Mouse (Mus musculus) limb, embryonic 14.5 days (tissue): Measurements from ENCODE around the gene Ggct. TPM values are rescaled to one million over a fixed set of nuclear protein-coding genes. Genes with fewer than 3 reads are reported as not detected.

ENCODE experiments used
- ATAC-seq: fragments of 200-750 bp; cut with Nextera tagmentation; 2 replicates; pipeline ENCODE4 v1.8.0; 2017; ENCODE audit warnings: low read depth, moderate number of reproducible peaks, moderate TSS enrichment; ENCODE audit not compliant: low FRiP score
- DNase-seq: peaks from one replicate; pipeline ENCODE4 v3.0.0-alpha.2; 2015; ENCODE audit warnings: low spot score
- H3K27ac ChIP-seq: fragments of 300-500 bp; sonication (generic); replicated peaks from 2 replicates; pipeline ENCODE4 v1.5.1; 2014; ENCODE audit warnings: low read depth, mild to moderate bottlenecking, low read length, moderate library complexity, mixed read lengths
- H3K27me3 ChIP-seq: fragments of 300-500 bp; sonication (generic); 2 replicates; pipeline ENCODE4 v1.6.1; 2014; ENCODE audit warnings: low read length, mixed read lengths; ENCODE audit not compliant: control insufficient read depth, insufficient read depth
- H3K36me3 ChIP-seq: fragments of 300-500 bp; sonication (generic); 2 replicates; pipeline ENCODE4 v1.6.1; 2014; ENCODE audit warnings: mild to moderate bottlenecking, low read length, moderate library complexity, mixed read lengths; ENCODE audit not compliant: control insufficient read depth, insufficient read depth
- H3K4me1 ChIP-seq: fragments of 300-500 bp; sonication (generic); 2 replicates; pipeline ENCODE4 v1.6.1; 2014; ENCODE audit warnings: antibody characterized with exemption, low read length, mixed read lengths; ENCODE audit not compliant: control insufficient read depth, insufficient read depth
- H3K4me2 ChIP-seq: fragments of 300-500 bp; sonication (generic); replicated peaks from 2 replicates; pipeline ENCODE4 v1.6.1; 2014; ENCODE audit warnings: low read depth, mild to moderate bottlenecking, low read length, moderate library complexity; ENCODE audit not compliant: severe bottlenecking
- H3K4me3 ChIP-seq: fragments of 300-500 bp; sonication (generic); replicated peaks from 2 replicates; pipeline ENCODE4 v1.5.1; 2014; ENCODE audit warnings: low read length
- H3K9ac ChIP-seq: fragments of 300-500 bp; sonication (generic); 2 replicates; pipeline ENCODE4 v1.6.1; 2014; ENCODE audit warnings: mild to moderate bottlenecking, low read depth, low read length, moderate library complexity; ENCODE audit not compliant: severe bottlenecking
- H3K9me3 ChIP-seq: fragments of 300-500 bp; sonication (generic); 2 replicates; pipeline ENCODE4 v1.6.1; 2016; ENCODE audit warnings: low read length; ENCODE audit not compliant: control insufficient read depth
- POLR2A ChIP-seq: fragments of 200-500 bp; IDR thresholded peaks from 2 replicates; pipeline ENCODE4 v1.8.0; 2012; ENCODE audit warnings: inconsistent platforms, mild to moderate bottlenecking, moderate library complexity, borderline replicate concordance; ENCODE audit not compliant: insufficient read depth, insufficient read length; ENCODE audit errors: extremely low read depth
- WGBS: fragments of 180-500 bp; shearing (Covaris S2); extraction: QIAGEN DNeasy Blood & Tissue Kit; methylation state at CpG from one replicate; pipeline ENCODE4 v1.1.7; 2014; 5-methylcytosine and 5-hydroxymethylcytosine counted together
- polyA plus RNA-seq, 2 experiments: library from polyadenylated mRNA; depleted of rRNA in 1 of 2; stranded (reverse) in 1 of 2; unstranded in 1 of 2; fragments of >200 nt; fragmentation: Nextera tagmentation in 1 of 2; extraction: Ambion mirVana in 1 of 2; gene quantifications; 2 replicates each; pipeline versions ENCODE4 v1.2.1 to v1.2.3; 2012 to 2014

The Ggct gene
- polyA plus RNA-seq, 2 experiments = 4.0 to 11.4 TPM

DNA sequence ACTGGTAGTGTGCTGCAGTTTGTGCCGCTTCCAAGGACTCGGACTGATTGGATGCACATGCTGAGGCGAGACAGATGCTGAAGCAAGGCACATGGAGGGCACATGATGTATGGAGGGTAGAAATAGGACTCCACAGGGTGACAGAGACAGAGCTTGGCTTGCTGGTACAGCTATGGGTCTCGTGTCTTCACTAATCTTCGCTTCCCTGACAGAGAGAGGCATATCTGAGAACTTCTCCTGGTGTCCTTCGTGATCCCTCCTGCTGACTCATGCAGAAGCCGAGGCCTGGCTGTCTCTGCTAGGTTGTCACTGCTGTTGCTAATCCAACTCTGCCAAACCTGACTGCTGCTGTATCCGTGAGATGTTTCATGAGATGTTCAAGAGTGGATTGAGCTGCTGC, 15.7 kb upstream of the Ggct start:
- Histone ChIP-seq H3K9ac (no peak overlapping the region), H3K4me2 (no peak overlapping the region), H3K27me3 (no peaks in the 10 kb centered on the region), H3K36me3 (no peaks in the 10 kb centered on the region), H3K9me3 (no peaks in the 10 kb centered on the region), H3K27ac (no peak overlapping the region), H3K4me1 (no peaks in the 10 kb centered on the region), H3K4me3 (no peak overlapping the region)
- DNase-seq (no peak), ATAC-seq (no peak)
- 78% methylated on average over 8 of the region's 8 CpGs for WGBS
- TF ChIP-seq POLR2A = no peak

DNA sequence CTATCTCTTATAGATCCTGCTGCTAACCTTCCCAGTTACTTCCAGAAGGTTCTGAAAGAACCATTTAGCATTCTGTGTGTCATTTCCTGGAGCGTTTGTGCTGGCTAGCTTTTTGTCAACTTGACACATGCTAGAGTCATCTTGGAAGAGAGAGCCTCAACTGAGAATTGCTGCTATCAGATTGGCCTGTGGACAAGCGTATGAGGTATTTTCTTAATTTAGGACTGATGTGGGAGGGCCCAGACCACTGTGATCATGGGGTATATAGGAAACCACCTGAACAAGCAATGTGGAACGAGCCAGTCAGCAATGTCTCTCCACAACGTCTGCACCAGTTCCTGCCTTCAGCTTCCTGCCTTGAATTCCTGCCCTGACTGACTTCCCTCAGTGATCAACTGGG, 10.8 kb upstream of the Ggct start:
- Histone ChIP-seq H3K4me2 (no peak overlapping the region), H3K36me3 (no peaks in the 10 kb centered on the region), H3K27ac (no peak overlapping the region), H3K27me3 (no peaks in the 10 kb centered on the region), H3K9me3 (no peaks in the 10 kb centered on the region), H3K9ac (no peak overlapping the region), H3K4me1 (no peaks in the 10 kb centered on the region), H3K4me3 (no peak overlapping the region)
- ATAC-seq (no peak), DNase-seq (no peak)
- 71% methylated on average over 4 of the region's 4 CpGs for WGBS
- TF ChIP-seq POLR2A = no peak

DNA sequence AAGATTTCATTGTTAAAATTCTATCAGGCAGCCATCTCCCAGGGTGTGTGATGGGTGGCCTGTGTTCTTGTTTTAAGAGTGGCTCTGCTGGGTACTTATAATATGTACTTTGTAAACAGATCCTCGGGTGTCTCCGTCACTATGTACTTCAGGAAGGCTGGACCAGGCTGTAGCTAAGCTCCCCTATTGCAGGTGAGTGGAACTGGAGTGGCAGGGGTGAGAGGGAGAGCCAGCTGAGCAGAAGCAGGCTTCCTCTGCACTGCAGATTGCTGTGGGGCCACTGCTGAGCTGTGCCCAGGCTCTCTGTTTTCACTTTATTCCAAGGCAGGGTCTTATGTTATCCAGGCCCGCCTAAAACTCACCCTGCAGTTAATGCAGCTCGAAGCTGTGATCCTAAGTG, 9.7 kb upstream of the Ggct start:
- Histone ChIP-seq H3K36me3 (no peaks in the 10 kb centered on the region), H3K9ac (no peak overlapping the region), H3K4me3 (no peak overlapping the region), H3K4me1 (no peaks in the 10 kb centered on the region), H3K27me3 (no peaks in the 10 kb centered on the region), H3K27ac (no peak overlapping the region), H3K4me2 (no peak overlapping the region), H3K9me3 (no peaks in the 10 kb centered on the region)
- no peak for TF ChIP-seq POLR2A
- ATAC-seq (no peak), DNase-seq (no peak)
- 56% methylated on average over 4 of the region's 4 CpGs for WGBS

DNA sequence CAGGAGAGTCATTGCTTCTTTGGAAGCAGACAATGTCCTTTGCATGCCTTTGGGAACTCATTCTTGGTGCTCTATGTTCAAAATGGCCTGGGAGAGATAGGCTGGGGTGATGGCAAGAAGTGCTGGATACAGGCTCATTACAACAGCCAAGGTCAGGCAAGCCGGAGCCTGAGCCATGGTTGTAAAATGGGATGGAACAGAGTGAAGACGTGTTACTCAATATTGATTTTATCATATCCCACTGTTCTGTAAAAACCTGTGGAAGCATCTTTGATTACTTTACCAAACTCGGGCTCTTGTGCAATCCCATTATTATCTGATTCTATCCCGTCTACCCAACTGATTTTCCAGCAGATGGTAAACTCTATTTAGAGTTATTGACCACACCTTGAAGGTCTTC, 8.6 kb upstream of the Ggct start:
- Histone ChIP-seq H3K4me2 (no peak overlapping the region), H3K4me1 (no peaks in the 10 kb centered on the region), H3K9ac (no peak overlapping the region), H3K4me3 (no peak overlapping the region), H3K27me3 (no peaks in the 10 kb centered on the region), H3K9me3 (no peaks in the 10 kb centered on the region), H3K27ac (no peak overlapping the region), H3K36me3 (no peaks in the 10 kb centered on the region)
- WGBS = 81% methylated on average over 4 of the region's 4 CpGs
- no peak for TF ChIP-seq POLR2A
- DNase-seq (no peak), ATAC-seq (no peak)

DNA sequence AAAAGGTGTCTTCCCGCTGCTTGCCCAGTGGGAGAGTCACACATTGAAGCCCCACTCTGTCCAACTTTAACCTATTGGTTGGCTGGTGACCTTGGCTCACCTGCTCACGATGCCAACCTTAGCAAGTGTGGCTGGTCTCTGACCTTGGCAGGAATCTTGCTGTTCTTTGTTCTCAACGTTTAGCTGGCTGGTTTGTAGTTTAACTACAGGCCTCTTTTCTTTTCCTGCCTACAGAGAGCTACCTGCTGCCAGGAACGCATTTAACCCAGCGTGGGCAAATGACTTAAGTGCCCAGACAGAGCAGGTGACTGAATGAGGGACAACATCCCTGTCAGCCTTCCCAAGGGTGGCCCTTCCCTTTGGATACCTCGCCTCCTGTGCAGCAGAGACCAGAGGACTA, 5.0 kb upstream of the Ggct start:
- no peak overlapping the region for H3K9ac ChIP-seq
- DNase-seq (no peak), ATAC-seq (no peak)
- no peak for TF ChIP-seq POLR2A
- no peaks in the 10 kb centered on the region for H3K9me3 ChIP-seq
- H3K27ac ChIP-seq = no peak overlapping the region
- H3K4me2 ChIP-seq = no peak overlapping the region
- no peak overlapping the region for H3K4me3 ChIP-seq
- H3K36me3 ChIP-seq = no peaks in the 10 kb centered on the region
- H3K4me1 ChIP-seq = no peaks in the 10 kb centered on the region
- no peaks in the 10 kb centered on the region for H3K27me3 ChIP-seq
- WGBS = 74% methylated on average over 6 of the region's 6 CpGs

DNA sequence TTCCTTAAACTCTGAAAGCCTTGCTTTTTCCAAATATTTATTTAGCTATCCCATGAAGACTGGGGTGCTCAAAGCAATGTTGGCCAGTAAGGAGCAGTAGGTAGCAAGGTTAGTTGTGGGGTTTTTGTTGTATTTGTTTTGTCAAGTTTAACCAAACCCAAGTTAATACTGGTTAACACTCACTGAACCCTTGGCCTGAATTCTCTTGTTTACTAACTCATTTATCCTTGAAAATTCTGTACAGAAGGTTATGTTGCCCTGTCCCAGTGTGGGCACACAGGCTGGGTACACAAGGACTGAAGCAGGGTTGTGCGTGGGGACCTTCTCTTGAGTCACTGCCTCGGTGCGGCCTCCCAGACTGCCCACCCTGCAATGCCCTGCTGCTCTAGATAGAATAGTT, 3.6 kb upstream of the Ggct start:
- WGBS = 93% methylated on average over 3 of the region's 3 CpGs
- no peak for TF ChIP-seq POLR2A
- no peak overlapping the region for H3K4me3 ChIP-seq
- no peak overlapping the region for H3K27ac ChIP-seq
- H3K9ac ChIP-seq = no peak overlapping the region
- no peaks in the 10 kb centered on the region for H3K4me1 ChIP-seq
- H3K27me3 ChIP-seq = no peaks in the 10 kb centered on the region
- no peaks in the 10 kb centered on the region for H3K9me3 ChIP-seq
- DNase-seq = no peak
- H3K4me2 ChIP-seq = no peak overlapping the region
- no peak for ATAC-seq
- no peaks in the 10 kb centered on the region for H3K36me3 ChIP-seq
